Mouse (Mus musculus) cerebellum, postnatal 4 days (tissue): ENCODE data around the gene Arid3a.
"Not testable (repeated sequence)": the region's sequence is repeated elsewhere in the genome, so short reads cannot be mapped to it uniquely, and the experiment has no call there.

Experiments used
- DNase-seq, 2 experiments: peaks; one replicate each; pipeline ENCODE4 v3.0.0; 2022; ENCODE audit warnings: low spot score in 2 of 2, mixed read lengths in 1 of 2

Arid3a gene

GRCm38 (mm10) chr10:79926491-79927323, at the start of gene Arid3a:
Arid3a (plus strand) TSS chr10:79927043.
- peak; percentile 69 to 83 for DNase-seq

- DNase-seq: no peak
Observed at GRCm38 (mm10) chr10:79877174-79877573, 49.7 kb upstream of the Arid3a start.

GRCm38 (mm10) chr10:79877757-79878156, 49.1 kb upstream of the Arid3a start:
- no peak for DNase-seq

GRCm38 (mm10) chr10:79879527-79879926, 47.3 kb upstream of the Arid3a start:
- DNase-seq: no peak

GRCm38 (mm10) chr10:79880721-79881120, 46.1 kb upstream of the Arid3a start:
- no peak for DNase-seq

GRCm38 (mm10) chr10:79881981-79882380, 44.9 kb upstream of the Arid3a start:
- DNase-seq: no peak

GRCm38 (mm10) chr10:79883297-79884084, 43.4 kb upstream of the Arid3a start:
- peak; percentile 65 to 79 for DNase-seq

- peak in 1 of 2 experiments; percentile 57 for DNase-seq
Observed at GRCm38 (mm10) chr10:79884446-79884845, 42.4 kb upstream of the Arid3a start.

- not testable (repeated sequence) for DNase-seq
Observed at GRCm38 (mm10) chr10:79884938-79885337, 41.9 kb upstream of the Arid3a start.

GRCm38 (mm10) chr10:79886054-79886453, 40.8 kb upstream of the Arid3a start, which contains the start of gene Elane:
Elane (plus strand) TSS chr10:79886247.
- no peak for DNase-seq

- DNase-seq: no peak
Observed at GRCm38 (mm10) chr10:79886611-79887010, 40.2 kb upstream of the Arid3a start.

- no peak for DNase-seq
Observed at GRCm38 (mm10) chr10:79889386-79889785, 37.5 kb upstream of the Arid3a start.

GRCm38 (mm10) chr10:79890670-79891069, 36.2 kb upstream of the Arid3a start, which contains the start of gene Cfd:
Cfd (plus strand) TSS chr10:79890853.
- DNase-seq: no peak

- peak; percentile 75 to 82 for DNase-seq
Observed at GRCm38 (mm10) chr10:79892451-79893118, 34.3 kb upstream of the Arid3a start.

- no peak for DNase-seq
Observed at GRCm38 (mm10) chr10:79896306-79896705, 30.5 kb upstream of the Arid3a start.

- no peak for DNase-seq
Observed at GRCm38 (mm10) chr10:79896814-79897213, 30.0 kb upstream of the Arid3a start.

GRCm38 (mm10) chr10:79897316-79898245, 29.3 kb upstream of the Arid3a start:
- no peak for DNase-seq

- peak in 1 of 2 experiments; percentile 56 for DNase-seq
Observed at GRCm38 (mm10) chr10:79900951-79901410, 25.9 kb upstream of the Arid3a start.

GRCm38 (mm10) chr10:79906712-79907111, 20.1 kb upstream of the Arid3a start:
- DNase-seq: no peak

GRCm38 (mm10) chr10:79907415-79907814, 19.4 kb upstream of the Arid3a start:
- no peak for DNase-seq
